In the genomic region with DNA sequence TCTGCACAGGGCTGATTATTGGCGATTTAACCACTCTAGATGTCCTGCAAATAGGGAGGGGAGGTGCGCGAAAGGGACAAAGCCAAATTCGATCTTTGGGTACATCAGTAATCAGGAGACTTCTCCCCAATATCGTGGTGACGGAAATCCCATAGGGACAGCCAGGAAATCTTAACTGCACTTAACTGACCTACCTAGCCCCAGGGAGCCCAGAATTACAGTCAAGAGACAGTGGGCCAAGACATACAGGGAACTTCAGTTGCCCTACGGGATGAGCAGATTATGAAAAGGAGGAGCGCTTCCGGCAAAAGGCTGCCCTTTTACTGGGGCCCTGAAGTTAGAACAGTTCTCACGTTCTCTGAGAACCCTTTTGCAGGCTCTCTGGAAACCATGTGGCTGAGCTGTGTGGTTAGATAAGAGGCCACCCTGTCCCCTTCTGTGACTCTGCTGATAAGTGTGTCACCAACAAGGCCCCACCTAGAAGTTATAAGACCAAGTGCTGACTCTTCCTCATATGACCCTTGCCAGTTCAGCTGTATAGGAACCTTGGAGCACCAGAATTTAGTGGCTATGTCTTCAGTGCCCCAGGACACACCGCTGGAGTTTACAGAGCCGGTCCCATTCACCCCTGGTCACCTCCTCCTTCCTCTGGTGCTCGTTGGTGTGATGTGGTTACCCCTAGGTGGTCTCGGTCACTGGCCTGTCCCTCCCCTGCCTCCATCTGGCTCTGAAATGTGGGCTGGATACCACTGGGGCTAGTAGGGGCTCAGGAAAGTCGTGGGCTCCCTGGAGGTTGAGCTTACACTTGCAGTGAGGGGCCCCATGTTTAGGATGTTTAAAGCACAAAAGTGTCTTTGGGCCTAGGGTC, we compare ENCODE assay signal across 8 mouse cellular contexts. TPM values are rescaled to one million over a fixed set of nuclear protein-coding genes. Genes with fewer than 3 reads are reported as not detected.
A peak's percentile ranks its signal among the peaks of the same experiment; 100 is the strongest.
DNase-seq lines count a peak whose midpoint lies in the region; ATAC-seq and TF ChIP-seq lines count a peak whose summit lies in the region.

No protein-coding gene starts in this region.

- intact Hi-C loops in gastrocnemius, adult 2 months (cut with DNase I): loop anchor here (5.0 to 10.0 kb wide), 3 partner anchors 195 to 487 kb away; partner anchors contain the start of genes Mei1, Srebf2 and Tob2

- TF ChIP-seq EP300 in ES-Bruce4 (IDR thresholded peaks at IDR 0.05; ENCODE audit: insufficient read depth, low read depth, low read length): no peak

- DNase-seq in gastrocnemius, adult 2 months: no peak
- no peak for DNase-seq in gastrocnemius, postnatal 4 days (ENCODE audit: low spot score in 2 of 2)
- DNase-seq in T-cell, adult 2 months (ENCODE audit: low spot score): no peak
- DNase-seq in cerebellum, postnatal 10 days: no peak

- peak; percentile 34 to 40 for ATAC-seq in hematopoietic stem cell, adult 5-6 weeks (replicated peaks in 1 of 2; ENCODE audit: insufficient read depth in 1 of 2, low FRiP score in 2 of 2, low TSS enrichment in 1 of 2, low read depth in 1 of 2, poor library complexity in 2 of 2, severe bottlenecking in 2 of 2)
- no peak for ATAC-seq in cerebellum, adult (ENCODE audit: insufficient number of reproducible peaks, low FRiP score, low TSS enrichment)

- H3K4me1 ChIP-seq in ES-Bruce4 (ENCODE audit: control insufficient read depth, insufficient read depth, low read length): peaks cover 4% of the 10 kb centered on the region
- peaks cover 83% of the 10 kb centered on the region for H3K4me1 ChIP-seq in megakaryocyte, embryonic 14.5 days

- H3K4me3 ChIP-seq in gastrocnemius, adult 2 months: peak overlapping the region; percentile 74
- peak overlapping the region; percentile 31 for H3K4me3 ChIP-seq in ES-Bruce4 (ENCODE audit: low read depth, low read length)
- H3K4me3 ChIP-seq in megakaryocyte, embryonic 14.5 days (replicated peaks): peak overlapping the region; percentile 92

- no peaks in the 10 kb centered on the region for H3K9me3 ChIP-seq in ES-Bruce4 (replicated peaks; ENCODE audit: control insufficient read depth, insufficient read depth, low read length, poor library complexity, severe bottlenecking)
- H3K9me3 ChIP-seq in megakaryocyte, embryonic 14.5 days: peaks cover 5% of the 10 kb centered on the region; the same call in 1 of the 2 replicates

- TF ChIP-seq CTCF in gastrocnemius, adult 2 months (IDR thresholded peaks at IDR 0.05): no peak
- no peak for TF ChIP-seq CTCF in ES-Bruce4 (IDR thresholded peaks at IDR 0.05; ENCODE audit: low read depth, low read length)

- peak overlapping the region; percentile 86 for H3K27ac ChIP-seq in gastrocnemius, adult 2 months
- H3K27ac ChIP-seq in ES-Bruce4 (ENCODE audit: insufficient read depth, low read length): no peak overlapping the region

- peak overlapping the region; percentile 56 for H3K9ac ChIP-seq in ES-Bruce4 (ENCODE audit: low read depth, poor library complexity, severe bottlenecking)

- TF ChIP-seq POLR2A in ES-Bruce4 (IDR thresholded peaks at IDR 0.05; ENCODE audit: insufficient read depth, low read length): no peak

- H3K36me3 ChIP-seq in ES-Bruce4 (ENCODE audit: control insufficient read depth, insufficient read depth, low read length, poor library complexity, severe bottlenecking): no peaks in the 10 kb centered on the region
- H3K36me3 ChIP-seq in megakaryocyte, embryonic 14.5 days (replicated peaks; ENCODE audit: low read length): peaks cover 26% of the 10 kb centered on the region

- H3K27me3 ChIP-seq in ES-Bruce4 (ENCODE audit: control insufficient read depth, insufficient read depth, low read length, poor library complexity, severe bottlenecking): no peaks in the 10 kb centered on the region
- H3K27me3 ChIP-seq in megakaryocyte, embryonic 14.5 days (replicated peaks): no peaks in the 10 kb centered on the region

RNA-seq across cellular contexts. Expression of gene Smdt1, which starts 3.1 kb away (rescaled TPM):
- 100 to 1,000 TPM; 134 to 141 TPM for total RNA-seq in gastrocnemius, adult 2 months (2021)
- total RNA-seq in gastrocnemius, postnatal 4 days (2021): 100 to 1,000 TPM; 135 to 144 TPM
- 84.8 and 86.7 TPM in 2 replicates for polyA plus RNA-seq in ES-Bruce4 (2011; ENCODE audit: insufficient read depth, insufficient read length, low read depth, missing spikeins)
- 53.4 and 61.4 TPM in 2 replicates for total RNA-seq in hematopoietic stem cell, adult 5-6 weeks (2017)
- polyA plus RNA-seq in megakaryocyte, embryonic 14.5 days (2012; ENCODE audit: insufficient read depth, low replicate concordance): 118 and 198 TPM in 2 replicates

RNA-seq across cellular contexts. Expression of gene Pheta2, which starts 3.2 kb away (rescaled TPM):
- total RNA-seq in gastrocnemius, adult 2 months (2021): under 1 TPM; 0.26 to 0.61 TPM
- total RNA-seq in gastrocnemius, postnatal 4 days (2021): 10 to 100 TPM in 1 of 2 experiments, 1 to 10 TPM in 1; 8.7 to 10.9 TPM
- polyA plus RNA-seq in ES-Bruce4 (2011; ENCODE audit: insufficient read depth, insufficient read length, low read depth, missing spikeins): 1.8 and 2.7 TPM in 2 replicates
- total RNA-seq in hematopoietic stem cell, adult 5-6 weeks (2017): 8.5 and 13.6 TPM in 2 replicates
- polyA plus RNA-seq in megakaryocyte, embryonic 14.5 days (2012; ENCODE audit: insufficient read depth, low replicate concordance): 1.2 and 5.5 TPM in 2 replicates

RNA-seq across cellular contexts. Expression of gene Naga, which starts 3.2 kb away (rescaled TPM):
- total RNA-seq in gastrocnemius, adult 2 months (2021): 10 to 100 TPM; 10.5 to 10.9 TPM
- 10 to 100 TPM; 42.0 to 44.4 TPM for total RNA-seq in gastrocnemius, postnatal 4 days (2021)
- 29.5 and 30.0 TPM in 2 replicates for polyA plus RNA-seq in ES-Bruce4 (2011; ENCODE audit: insufficient read depth, insufficient read length, low read depth, missing spikeins)
- 50.2 and 51.1 TPM in 2 replicates for total RNA-seq in hematopoietic stem cell, adult 5-6 weeks (2017)
- 280 and 641 TPM in 2 replicates for polyA plus RNA-seq in megakaryocyte, embryonic 14.5 days (2012; ENCODE audit: insufficient read depth, low replicate concordance)

RNA-seq across cellular contexts. Expression of gene Ndufa6, which starts 12.2 kb away (rescaled TPM):
- total RNA-seq in gastrocnemius, adult 2 months (2021): 100 to 1,000 TPM; 464 to 595 TPM
- 100 to 1,000 TPM; 306 to 308 TPM for total RNA-seq in gastrocnemius, postnatal 4 days (2021)
- 212 and 236 TPM in 2 replicates for polyA plus RNA-seq in ES-Bruce4 (2011; ENCODE audit: insufficient read depth, insufficient read length, low read depth, missing spikeins)
- total RNA-seq in hematopoietic stem cell, adult 5-6 weeks (2017): 90.5 and 185 TPM in 2 replicates
- 274 and 631 TPM in 2 replicates for polyA plus RNA-seq in megakaryocyte, embryonic 14.5 days (2012; ENCODE audit: insufficient read depth, low replicate concordance)

RNA-seq across cellular contexts. Expression of gene Cyp2d22, which starts 38.2 kb away (rescaled TPM):
- 10 to 100 TPM; 13.1 to 16.4 TPM for total RNA-seq in gastrocnemius, adult 2 months (2021)
- 10 to 100 TPM; 17.3 to 17.9 TPM for total RNA-seq in gastrocnemius, postnatal 4 days (2021)
- polyA plus RNA-seq in ES-Bruce4 (2011; ENCODE audit: insufficient read depth, insufficient read length, low read depth, missing spikeins): 1.1 and 1.9 TPM in 2 replicates
- total RNA-seq in hematopoietic stem cell, adult 5-6 weeks (2017): 0.10 and 1.1 TPM in 2 replicates
- polyA plus RNA-seq in megakaryocyte, embryonic 14.5 days (2012; ENCODE audit: insufficient read depth, low replicate concordance): 0.13 TPM in 1 of 2 replicates, not detected in the other

Comparison
In these comparisons a context has a peak if more than half of its experiments do, and no peak if none do; other contexts are left out.
1. H3K4me3 ChIP-seq: peak in every context shown above with its lines; median percentile 92 in megakaryocyte, embryonic 14.5 days; 74 in gastrocnemius, adult 2 months; 31 in ES-Bruce4.